Mouse (Mus musculus) liver, postnatal 0 days (tissue): Measurements from ENCODE around the gene Kcnq4. TPM values are rescaled to one million over a fixed set of nuclear protein-coding genes. Genes with fewer than 3 reads are reported as not detected.
A peak's percentile ranks its signal among the peaks of the same experiment; 100 is the strongest.

Experiments used
- ATAC-seq: fragments of 200-750 bp; cut with Nextera tagmentation; 2 replicates; pipeline ENCODE4 v1.8.0; 2017; ENCODE audit warnings: mild to moderate bottlenecking, moderate library complexity
- DNase-seq: peaks from one replicate; pipeline ENCODE4 v3.0.0-alpha.2; 2016
- H3K27ac ChIP-seq: fragments of 300-500 bp; sonication (generic); 2 replicates; pipeline ENCODE4 v1.5.1; 2014; ENCODE audit warnings: antibody characterized with exemption, moderate library complexity, mild to moderate bottlenecking, low read depth
- H3K27me3 ChIP-seq: fragments of 300-500 bp; sonication (generic); 2 replicates; pipeline ENCODE4 v1.6.1; 2014; ENCODE audit warnings: low read length, control low read depth, mixed read lengths; ENCODE audit not compliant: insufficient read depth
- H3K36me3 ChIP-seq: fragments of 300-500 bp; sonication (generic); replicated peaks from 2 replicates; pipeline ENCODE4 v1.6.1; 2014; ENCODE audit warnings: mild to moderate bottlenecking, control low read depth, low read length, moderate library complexity, mixed read lengths; ENCODE audit not compliant: insufficient read depth
- H3K4me1 ChIP-seq: fragments of 300-500 bp; sonication (generic); 2 replicates; pipeline ENCODE4 v1.6.1; 2014; ENCODE audit warnings: antibody characterized with exemption, mild to moderate bottlenecking, control low read depth; ENCODE audit not compliant: insufficient read depth
- H3K4me2 ChIP-seq: fragments of 300-500 bp; sonication (generic); 2 replicates; pipeline ENCODE4 v1.6.1; 2014; ENCODE audit warnings: low read depth, mild to moderate bottlenecking, low read length, moderate library complexity, mixed read lengths
- H3K4me3 ChIP-seq: fragments of 300-500 bp; sonication (generic); 2 replicates; pipeline ENCODE4 v1.5.1; 2014; ENCODE audit warnings: low read depth, low read length
- H3K9ac ChIP-seq: fragments of 300-500 bp; sonication (generic); replicated peaks from 2 replicates; pipeline ENCODE4 v1.6.1; 2014; ENCODE audit warnings: mild to moderate bottlenecking, moderate library complexity
- H3K9me3 ChIP-seq: fragments of 300-500 bp; sonication (generic); 2 replicates; pipeline ENCODE4 v1.6.1; 2016; ENCODE audit warnings: mild to moderate bottlenecking, control low read depth, low read length, mixed read lengths
- CTCF ChIP-seq: sonication (generic); IDR thresholded peaks from 2 replicates; pipeline ENCODE4 v1.5.1; 2016; ENCODE audit warnings: antibody characterized with exemption, low read depth
- EP300 ChIP-seq: IDR thresholded peaks from 2 replicates; pipeline ENCODE4 v1.6.1; 2016; ENCODE audit warnings: antibody characterized with exemption, low read depth, mild to moderate bottlenecking
- WGBS: fragments of 180-500 bp; shearing (Covaris S2); extraction: QIAGEN DNeasy Blood & Tissue Kit; methylation state at CpG from one replicate; pipeline ENCODE4 v1.1.7; 2014; ENCODE audit not compliant: insufficient replicate concordance; 5-methylcytosine and 5-hydroxymethylcytosine counted together
- polyA plus RNA-seq: library from polyadenylated mRNA; unstranded; fragments of >200 nt; fragmentation: Nextera tagmentation; extraction: Ambion mirVana; gene quantifications from 2 replicates; pipeline ENCODE4 v1.2.1, GENCODE M21; 2015

The Kcnq4 gene
- 0.14 and 0.20 TPM in 2 replicates for polyA plus RNA-seq

DNA sequence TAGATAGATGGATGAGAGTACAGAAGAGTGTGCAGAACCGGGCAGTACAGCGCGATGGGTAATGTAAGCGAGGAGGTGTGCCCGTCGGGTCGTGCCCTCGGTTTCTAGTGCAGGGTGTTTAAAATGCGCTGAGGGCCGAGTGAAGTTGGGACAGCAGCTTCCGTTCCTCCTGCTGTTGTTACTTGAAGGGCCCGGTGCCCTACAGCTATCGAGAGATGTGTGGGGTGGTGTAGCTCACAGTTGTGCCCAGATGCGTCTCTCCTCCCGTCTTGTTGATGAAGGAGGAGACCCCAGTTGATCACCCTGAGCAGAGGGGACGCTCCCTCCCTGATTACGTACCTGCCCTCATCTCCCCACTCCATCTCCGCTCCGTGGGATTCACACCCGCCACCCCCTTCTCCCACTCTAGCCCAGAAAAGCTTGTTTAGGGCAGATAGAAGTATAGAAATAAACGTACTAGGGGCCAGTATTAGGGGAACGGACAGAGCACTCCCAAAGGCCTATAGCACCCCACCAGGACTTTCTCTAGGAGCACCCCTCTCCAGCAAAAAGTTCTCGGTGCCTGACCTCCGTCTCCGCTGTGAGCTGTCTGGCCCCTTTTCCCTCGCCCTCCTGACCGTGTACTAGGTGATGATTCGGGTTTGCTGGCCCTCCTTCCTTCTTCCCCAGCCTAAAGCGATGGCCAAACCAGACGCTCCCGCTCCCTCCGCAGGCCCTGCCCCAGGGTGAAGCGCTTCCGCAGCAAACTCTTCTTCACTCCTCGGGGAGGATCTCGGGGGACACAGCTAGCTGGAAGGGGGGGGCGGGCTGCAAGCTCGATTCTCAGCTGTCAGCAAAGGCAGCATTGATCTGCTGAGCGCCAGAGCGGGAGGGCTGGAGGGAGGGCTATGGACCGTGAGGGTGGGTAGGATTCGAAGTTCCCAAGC lies at the start of gene Kcnq4:
Kcnq4 (minus strand) TSS at position 672 of the 926 bp plus-strand sequence.
- no peak for DNase-seq
- no peak for ATAC-seq
- Histone ChIP-seq H3K9me3 (no peaks in the 10 kb centered on the region), H3K36me3 (no peaks in the 10 kb centered on the region), H3K4me3 (peak within 1 kb of the TSS; percentile 54), H3K4me2 (peak within 1 kb of the TSS; percentile 79), H3K27me3 (peaks cover 59% of the 10 kb centered on the region), H3K9ac (no peak within 1 kb of the TSS), H3K4me1 (peaks cover 9% of the 10 kb centered on the region), H3K27ac (no peak within 1 kb of the TSS)
- TF ChIP-seq CTCF, result no peak
- TF ChIP-seq EP300, result no peak
- WGBS, result 3% methylated on average over 41 of the region's 42 CpGs

DNA sequence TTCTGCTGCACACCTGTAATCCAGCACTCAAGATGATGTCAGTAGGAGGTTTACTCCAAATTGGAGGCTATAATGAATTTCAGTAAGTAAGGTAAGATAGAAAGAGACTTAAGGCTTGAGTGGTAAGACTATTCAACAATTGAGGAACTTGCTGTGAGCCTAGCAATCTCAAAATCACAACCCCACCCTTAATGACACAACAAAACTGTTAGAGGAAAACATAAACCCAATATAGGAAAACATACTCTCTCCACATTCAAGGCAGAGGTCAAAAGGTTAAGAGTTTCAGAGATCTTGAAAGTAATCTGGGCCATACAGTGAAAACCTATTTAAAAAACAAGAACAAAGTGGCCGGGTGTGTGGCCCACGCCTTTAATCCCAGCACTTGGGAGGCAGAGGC lies 48.3 kb upstream of the Kcnq4 start:
- Histone ChIP-seq H3K27ac (no peak overlapping the region), H3K27me3 (no peaks in the 10 kb centered on the region), H3K4me2 (no peak overlapping the region), H3K4me3 (no peak overlapping the region), H3K4me1 (no peaks in the 10 kb centered on the region; the same call in 1 of the 2 replicates), H3K9ac (no peak overlapping the region), H3K36me3 (no peaks in the 10 kb centered on the region; the same call in 1 of the 2 replicates), H3K9me3 (no peaks in the 10 kb centered on the region)
- ATAC-seq, result no peak
- no peak for DNase-seq
- WGBS, result 81% methylated on average over 2 of the region's 2 CpGs
- TF ChIP-seq CTCF (no peak), EP300 (no peak)

DNA sequence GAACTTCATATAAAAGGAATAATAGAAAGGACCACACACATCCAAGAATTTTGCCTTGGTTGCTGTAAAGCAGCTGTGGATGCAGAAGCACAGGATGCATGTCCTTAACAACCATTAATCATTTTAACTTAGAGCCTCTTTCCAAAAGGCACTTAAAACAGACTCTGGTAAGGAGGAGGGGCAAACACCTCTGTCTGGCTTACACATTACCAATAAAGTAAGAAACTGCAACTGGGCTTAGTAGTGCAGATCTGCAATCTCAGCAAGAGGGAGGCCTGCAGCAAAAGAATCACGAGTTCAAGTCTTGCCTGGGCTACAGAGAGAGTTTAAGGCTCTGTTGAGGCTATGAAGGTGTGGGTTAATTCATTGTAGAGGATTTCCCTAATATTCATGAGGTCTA lies 47.2 kb upstream of the Kcnq4 start:
- DNase-seq (no peak), ATAC-seq (no peak)
- TF ChIP-seq EP300 (no peak), CTCF (no peak)
- H3K4me3 ChIP-seq, result no peak overlapping the region
- H3K27me3 ChIP-seq, result no peaks in the 10 kb centered on the region
- H3K4me1 ChIP-seq, result no peaks in the 10 kb centered on the region; the same call in 1 of the 2 replicates
- H3K36me3 ChIP-seq, result peaks cover under 1% of the 10 kb centered on the region; the same call in 1 of the 2 replicates
- no peak overlapping the region for H3K4me2 ChIP-seq
- H3K9me3 ChIP-seq, result no peaks in the 10 kb centered on the region
- no peak overlapping the region for H3K9ac ChIP-seq
- 78% methylated on average over 1 of the region's 1 CpGs for WGBS
- H3K27ac ChIP-seq, result no peak overlapping the region

DNA sequence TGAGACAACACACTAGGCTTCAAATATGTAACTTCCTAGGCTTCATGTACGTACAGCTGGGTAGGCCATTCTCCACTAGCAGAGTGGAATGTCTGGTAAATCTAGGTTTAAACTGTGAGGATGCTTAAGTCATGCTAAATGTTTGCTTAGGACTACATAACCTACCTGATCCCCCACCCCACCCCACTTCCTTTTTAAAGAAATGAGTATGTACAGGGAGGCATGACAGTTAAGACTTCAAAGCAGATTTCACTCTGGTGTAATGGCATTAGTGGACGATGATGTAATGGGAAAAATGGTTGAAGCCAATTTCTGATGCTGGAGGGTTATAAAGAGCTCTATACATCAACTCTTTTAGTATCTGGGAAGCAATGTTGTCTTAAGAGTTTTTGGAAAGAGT lies 44.5 kb upstream of the Kcnq4 start:
- Histone ChIP-seq H3K9ac (no peak overlapping the region), H3K36me3 (peaks cover 15% of the 10 kb centered on the region), H3K4me3 (no peak overlapping the region), H3K4me1 (peaks cover 3% of the 10 kb centered on the region; the same call in 1 of the 2 replicates), H3K4me2 (no peak overlapping the region), H3K27ac (no peak overlapping the region), H3K9me3 (no peaks in the 10 kb centered on the region), H3K27me3 (no peaks in the 10 kb centered on the region)
- DNase-seq (no peak), ATAC-seq (no peak)
- TF ChIP-seq CTCF, result no peak
- no peak for TF ChIP-seq EP300
- 92% methylated on average over 2 of the region's 2 CpGs for WGBS

DNA sequence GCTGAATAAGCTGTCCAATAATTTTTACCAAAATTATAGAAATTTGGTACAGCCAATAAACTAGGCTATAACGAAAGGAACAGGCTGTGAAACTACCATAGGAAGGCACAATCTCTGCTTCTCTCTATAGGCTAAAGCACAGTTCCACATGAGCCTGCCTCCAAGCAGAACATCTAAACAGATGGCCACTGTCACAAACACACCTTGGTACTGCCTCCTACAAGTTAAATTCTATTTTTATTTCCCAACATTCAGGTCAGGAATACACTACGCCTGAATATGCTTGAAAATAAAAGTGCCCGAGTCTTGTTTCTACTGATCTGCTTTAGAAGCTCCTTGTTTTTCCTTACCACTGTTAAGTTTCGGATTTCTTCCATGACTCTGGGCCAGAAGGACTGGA lies 41.6 kb upstream of the Kcnq4 start:
- no peak overlapping the region for H3K27ac ChIP-seq
- H3K4me1 ChIP-seq, result 0 out of 2 replicates have a peak, but pooled peaks cover 3% of the 10 kb centered on the region
- H3K9me3 ChIP-seq, result no peaks in the 10 kb centered on the region
- DNase-seq (no peak), ATAC-seq (no peak)
- H3K27me3 ChIP-seq, result no peaks in the 10 kb centered on the region
- no peak for TF ChIP-seq CTCF
- no peak overlapping the region for H3K4me2 ChIP-seq
- no peak overlapping the region for H3K9ac ChIP-seq
- peaks cover 28% of the 10 kb centered on the region for H3K36me3 ChIP-seq
- 90% methylated on average over 4 of the region's 4 CpGs for WGBS
- no peak overlapping the region for H3K4me3 ChIP-seq

DNA sequence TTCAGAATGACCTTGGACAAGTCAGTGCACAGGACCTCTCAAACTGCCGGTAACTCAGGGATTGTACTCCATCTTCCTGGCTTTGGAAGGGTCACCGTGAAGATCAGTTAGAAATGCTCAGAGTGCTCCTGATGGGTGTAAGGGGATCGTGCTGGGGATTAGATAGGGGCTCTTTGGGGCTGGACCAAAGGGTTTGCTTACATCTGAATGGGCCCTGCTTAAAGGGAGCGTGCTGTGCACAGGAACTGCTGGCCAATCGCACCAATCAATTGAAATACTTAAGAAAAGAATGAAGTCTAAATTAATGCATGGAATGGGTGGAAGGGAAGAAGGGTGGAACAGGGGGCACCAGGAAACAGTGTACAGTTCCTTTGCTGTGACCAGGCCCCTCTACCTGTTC lies 7.4 kb upstream of the Kcnq4 start:
- 67% methylated on average over 5 of the region's 5 CpGs for WGBS

More for the DNA sequence above, 7.4 kb upstream of the Kcnq4 start:
- no peak for DNase-seq
- ATAC-seq, result no peak
- Histone ChIP-seq H3K4me1 (no peaks in the 10 kb centered on the region), H3K27me3 (peaks cover 7% of the 10 kb centered on the region; the same call in 1 of the 2 replicates), H3K9me3 (no peaks in the 10 kb centered on the region), H3K4me3 (no peak overlapping the region), H3K9ac (no peak overlapping the region), H3K27ac (no peak overlapping the region), H3K4me2 (no peak overlapping the region), H3K36me3 (peaks cover 30% of the 10 kb centered on the region)
- TF ChIP-seq EP300, result no peak
- no peak for TF ChIP-seq CTCF
